Mouse (Mus musculus) Patski (cell line): Measurements from ENCODE around the gene Actl10. TPM values are rescaled to one million over a fixed set of nuclear protein-coding genes. Genes with fewer than 3 reads are reported as not detected.
A peak's percentile ranks its signal among the peaks of the same experiment; 100 is the strongest.

Experiments used
- ATAC-seq: fragments of 100-300 bp; one replicate; pipeline ENCODE4 v1.8.0; 2021
- CTCF ChIA-PET: fragments of 350-600 bp; sonication (Branson Sonifier 250); formaldehyde crosslinking; loops from one replicate; lab custom pipeline; 2022; ENCODE audit warnings: inconsistent platforms; lab: Charles Lee
- POLR2A ChIA-PET: fragments of 350-600 bp; sonication (Branson Sonifier 250); formaldehyde crosslinking; loops from one replicate; lab custom pipeline; 2022; ENCODE audit warnings: antibody characterized with exemption, inconsistent platforms; lab: Charles Lee
- DNase-seq: peaks from one replicate; pipeline ENCODE4 v3.0.0-alpha.2; 2011; ENCODE audit warnings: low read depth, low spot score
- H3K27me3 ChIP-seq: fragments of 371-371 bp; one replicate; pipeline ENCODE4 v1.5.1; 2021
- CTCF ChIP-seq: fragments of 100-300 bp; IDR thresholded peaks from one replicate; pipeline ENCODE4 v1.5.1; 2021
- in situ Hi-C: fragments of 300-500 bp; cut with MboI; formaldehyde crosslinking; loops from 3 replicates; pipeline ENCODE4 v1.11.1; 2018; ENCODE audit warnings: low pct_unique_long_range_greater_than_20kb, mixed read lengths
- polyA plus RNA-seq: library from polyadenylated mRNA; unstranded; gene quantifications from one replicate; pipeline ENCODE4 v1.2.3, GENCODE M21; 2021

Gene Actl10
- polyA plus RNA-seq, 1 experiment from 2014 or later, result not detected

DNA sequence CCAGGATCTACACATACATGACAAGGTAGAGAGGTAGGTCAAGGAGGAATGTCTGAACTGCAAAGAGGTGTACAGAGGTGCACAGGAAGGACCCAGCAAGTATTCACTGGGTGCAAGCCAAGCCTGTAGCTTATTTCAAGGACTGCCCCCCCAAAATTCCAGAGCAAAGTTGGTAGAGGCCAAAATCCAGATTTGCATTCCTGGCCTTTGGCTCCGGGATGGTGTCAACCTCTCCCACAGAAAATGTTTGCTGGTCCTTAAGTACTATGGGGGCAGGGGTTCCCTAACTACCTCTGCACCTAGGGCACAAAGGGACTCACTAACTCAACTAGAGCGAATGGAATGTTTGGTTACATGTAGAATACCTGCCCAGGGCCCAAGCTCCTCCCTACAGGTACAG, 16.2 kb downstream of the Actl10 start:
- ChIA-PET CTCF (interaction anchor here (1.1 kb wide), 1 partner anchor 26 kb away, joined by 3 read pairs; no protein-coding TSS in a partner anchor), POLR2A (interaction anchor here (1.1 kb wide), 1 partner anchor 18 kb away, joined by 3 read pairs; no protein-coding TSS in a partner anchor)
- no peak for DNase-seq
- ATAC-seq, result no peak
- in situ Hi-C loops, result no loop called here
- TF ChIP-seq CTCF, result no peak
- H3K27me3 ChIP-seq, result no peaks in the 10 kb centered on the region

- no peaks in the 10 kb centered on the region for H3K27me3 ChIP-seq
- ATAC-seq (peak; percentile 9), DNase-seq (no peak)
- no peak for TF ChIP-seq CTCF
- POLR2A ChIA-PET, result interaction anchor here (0.6 to 1.2 kb wide), 4 partner anchors 19 to 49 kb away, joined by 3 to 4 read pairs (median 3); no protein-coding TSS in a partner anchor
- CTCF ChIA-PET, result interaction anchor here (0.9 to 1.1 kb wide), 2 partner anchors 25 to 45 kb away, joined by 3 to 5 read pairs; no protein-coding TSS in a partner anchor
- in situ Hi-C loops, result no loop called here
Measured at GRCm38 (mm10) chr2:154568329-154569070, 16.9 kb downstream of the Actl10 start.

GRCm38 (mm10) chr2:154569071-154569748, 17.6 kb downstream of the Actl10 start:
- no peaks in the 10 kb centered on the region for H3K27me3 ChIP-seq
- ChIA-PET POLR2A (interaction anchor here (0.6 to 1.2 kb wide), 4 partner anchors 19 to 49 kb away, joined by 3 to 4 read pairs (median 3); no protein-coding TSS in a partner anchor), CTCF (interaction anchor here (0.9 to 1.1 kb wide), 2 partner anchors 25 to 45 kb away, joined by 3 to 5 read pairs; no protein-coding TSS in a partner anchor)
- in situ Hi-C loops, result no loop called here
- no peak for TF ChIP-seq CTCF
- no peak for DNase-seq
- ATAC-seq, result peak; percentile 58

- H3K27me3 ChIP-seq, result no peaks in the 10 kb centered on the region
- ChIA-PET CTCF (no interaction called here), POLR2A (no interaction called here)
- DNase-seq, result peak; percentile 59
- ATAC-seq, result peak; percentile 94
- in situ Hi-C loops, result no loop called here
- TF ChIP-seq CTCF, result no peak
Measured at GRCm38 (mm10) chr2:154569836-154570286, 18.3 kb downstream of the Actl10 start, which contains the start of gene E2f1. E2f1 (minus strand) TSS chr2:154569892.

DNA sequence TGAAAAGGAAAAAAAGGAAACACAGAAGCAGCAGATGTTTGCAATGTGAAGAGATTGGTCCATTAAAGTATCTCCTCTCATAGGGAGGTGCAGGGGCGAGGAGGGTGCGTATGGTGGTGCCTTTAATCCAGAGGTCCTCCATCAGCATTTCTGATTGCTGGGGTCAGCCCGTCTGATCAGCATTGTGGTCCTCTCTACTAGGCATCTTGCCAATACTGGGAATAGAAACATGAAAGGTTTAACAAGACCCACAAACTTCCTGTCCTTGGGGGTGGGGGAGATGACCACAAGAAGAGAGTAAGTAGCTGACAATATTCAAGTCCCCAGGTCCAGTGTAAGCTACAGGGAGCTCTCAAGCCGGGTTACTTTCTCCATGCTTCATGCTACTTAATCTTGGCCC, 19.1 kb downstream of the Actl10 start:
- TF ChIP-seq CTCF, result no peak
- DNase-seq (no peak), ATAC-seq (no peak)
- POLR2A ChIA-PET, result no interaction called here
- H3K27me3 ChIP-seq, result no peaks in the 10 kb centered on the region
- CTCF ChIA-PET, result no interaction called here
- in situ Hi-C loops, result no loop called here

DNA sequence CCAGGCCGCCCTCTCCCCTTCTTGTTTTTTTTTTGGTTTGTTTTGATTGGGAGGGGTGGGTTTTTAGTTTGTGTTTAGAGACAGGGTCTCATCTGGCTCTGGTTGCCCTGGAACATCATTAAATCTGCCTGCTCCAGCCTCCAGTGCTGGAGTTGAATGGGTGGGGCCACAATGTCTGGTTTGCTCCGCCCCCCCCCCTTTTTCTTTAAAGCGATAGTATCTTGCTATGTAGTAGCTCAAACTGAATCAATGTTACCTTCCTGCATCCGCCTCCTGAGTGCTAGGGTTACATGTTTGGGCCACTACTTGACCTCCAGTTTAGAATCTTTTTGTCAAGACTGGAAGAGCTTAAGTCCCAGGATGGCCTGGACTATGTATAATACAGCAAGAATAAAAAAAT, 19.7 kb downstream of the Actl10 start:
- no peaks in the 10 kb centered on the region for H3K27me3 ChIP-seq
- DNase-seq (no peak), ATAC-seq (no peak)
- ChIA-PET CTCF (no interaction called here), POLR2A (interaction anchor here (0.6 kb wide), 1 partner anchor 73 kb away, joined by 5 read pairs; no protein-coding TSS in a partner anchor)
- in situ Hi-C loops, result no loop called here
- no peak for TF ChIP-seq CTCF

- no peak for ATAC-seq
- in situ Hi-C loops, result no loop called here
- CTCF ChIA-PET, result no interaction called here
Measured at GRCm38 (mm10) chr2:154571976-154572375, 20.4 kb downstream of the Actl10 start.

GRCm38 (mm10) chr2:154572996-154573395, 21.4 kb downstream of the Actl10 start:
- in situ Hi-C loops, result no loop called here
- POLR2A ChIA-PET, result no interaction called here
- no peak for ATAC-seq
- no peak for TF ChIP-seq CTCF
- DNase-seq, result no peak
- no peaks in the 10 kb centered on the region for H3K27me3 ChIP-seq
- CTCF ChIA-PET, result interaction anchor here (0.7 kb wide), 1 partner anchor 25 kb away, joined by 3 read pairs; no protein-coding TSS in a partner anchor

More at GRCm38 (mm10) chr2:154571976-154572375, 20.4 kb downstream of the Actl10 start:
- H3K27me3 ChIP-seq, result no peaks in the 10 kb centered on the region
- DNase-seq, result no peak
- POLR2A ChIA-PET, result interaction anchor here (0.6 kb wide), 1 partner anchor 23 kb away, joined by 3 read pairs; no protein-coding TSS in a partner anchor
- TF ChIP-seq CTCF, result no peak

GRCm38 (mm10) chr2:154574271-154574670, 22.7 kb downstream of the Actl10 start:
- H3K27me3 ChIP-seq, result no peaks in the 10 kb centered on the region
- CTCF ChIA-PET, result no interaction called here
- POLR2A ChIA-PET, result no interaction called here
- ATAC-seq (no peak), DNase-seq (no peak)
- no peak for TF ChIP-seq CTCF
- in situ Hi-C loops, result no loop called here
